In the genomic region with DNA sequence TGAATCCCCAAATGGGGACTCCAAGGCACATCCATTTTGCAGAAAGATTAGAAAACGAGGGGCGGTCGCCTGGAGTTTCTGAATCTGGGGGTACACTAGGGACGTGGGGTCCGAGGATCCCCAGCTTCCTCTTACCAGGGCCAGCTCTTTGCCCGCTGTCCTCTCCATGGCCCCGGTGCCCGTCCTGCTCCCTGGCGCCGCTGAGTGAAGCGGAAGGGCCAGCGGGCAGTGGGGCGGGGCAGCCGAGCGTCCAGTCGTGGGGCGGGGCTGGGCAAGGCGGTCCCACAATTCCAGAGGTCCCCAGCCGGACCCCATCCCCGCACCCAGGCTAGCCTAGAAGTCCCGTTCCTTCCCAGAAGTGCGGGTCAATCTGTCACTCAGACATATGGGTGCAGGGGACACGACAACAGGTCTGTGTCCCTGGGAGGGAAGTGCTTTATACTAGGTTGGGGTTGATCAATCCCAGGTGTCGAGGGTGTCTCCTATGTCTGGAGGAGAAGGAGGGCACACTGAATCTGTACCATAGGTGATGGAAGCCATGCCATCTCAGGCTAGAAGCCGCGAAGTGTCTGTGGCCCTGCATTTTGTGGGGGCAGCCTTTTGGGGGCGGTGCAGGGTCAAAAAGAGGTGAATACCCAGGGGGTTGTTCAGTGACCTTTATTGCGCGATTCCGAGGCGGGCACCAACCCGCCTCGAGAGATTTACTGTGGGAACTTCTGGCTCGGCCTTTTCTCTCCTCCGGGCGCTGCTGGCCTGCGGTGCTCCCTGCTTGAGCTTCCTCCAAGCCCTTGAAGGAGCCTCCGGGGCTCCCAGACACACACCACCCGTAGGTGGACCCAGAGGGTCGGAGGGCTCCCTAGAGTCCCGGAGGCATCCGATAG, we compare ENCODE assay signal across 7 mouse cellular contexts. TPM values are rescaled to one million over a fixed set of nuclear protein-coding genes. Genes with fewer than 3 reads are reported as not detected.
DNase-seq lines count a peak whose midpoint lies in the region; ATAC-seq and TF ChIP-seq lines count a peak whose summit lies in the region.

TSS of gene Rgl3 (minus strand) at position 217 of the 881 bp plus-strand sequence.

- H3K9me3 ChIP-seq in intestine, embryonic 15.5 days = no peaks in the 10 kb centered on the region

- peaks cover 63% of the 10 kb centered on the region for H3K27me3 ChIP-seq in intestine, embryonic 15.5 days (replicated peaks)

- TF ChIP-seq CTCF in olfactory bulb, adult 2 months (IDR thresholded peaks at IDR 0.05; ENCODE audit: insufficient read depth, low read depth, low read length) = no peak

- peak; percentile 67 for ATAC-seq in intestine, embryonic 15.5 days
- ATAC-seq in CD4-positive, CD25-positive, alpha-beta regulatory T cell, adult 4 months = no peak

- H3K4me2 ChIP-seq in intestine, embryonic 15.5 days (replicated peaks) = peak within 1 kb of the TSS; percentile 77

- TF ChIP-seq POLR2A in olfactory bulb, adult 2 months (IDR thresholded peaks at IDR 0.05; ENCODE audit: insufficient read depth, low read depth, low read length) = no peak

- WGBS in intestine, embryonic 15.5 days = 1% methylated on average over 42 of the region's 42 CpGs
- 19% methylated on average over 42 of the region's 42 CpGs for WGBS in olfactory bulb, adult 2 months

- H3K4me3 ChIP-seq in intestine, embryonic 15.5 days (replicated peaks) = peak within 1 kb of the TSS; percentile 40
- H3K4me3 ChIP-seq in olfactory bulb, adult 2 months (ENCODE audit: insufficient read depth, low read depth, low read length) = peak within 1 kb of the TSS; percentile 34

- DNase-seq in adrenal gland, adult 2 months = peak; percentile 91
- peak; percentile 82 for DNase-seq in cerebellum, adult 9-11 months
- DNase-seq in gastrocnemius, postnatal 36 days = peak; percentile 31 to 37
- peak; percentile 77 to 81 for DNase-seq in lung, adult 18-20 months

- H3K27ac ChIP-seq in intestine, embryonic 15.5 days = no peak within 1 kb of the TSS
- H3K27ac ChIP-seq in olfactory bulb, adult 2 months (ENCODE audit: insufficient read depth, low read depth, low read length) = no peak within 1 kb of the TSS

- no peaks in the 10 kb centered on the region for H3K36me3 ChIP-seq in intestine, embryonic 15.5 days

- intact Hi-C loops in gastrocnemius, postnatal 36 days (cut with DNase I) = no loop called here

- peak within 1 kb of the TSS; percentile 47 for H3K9ac ChIP-seq in intestine, embryonic 15.5 days

- peaks cover 24% of the 10 kb centered on the region for H3K4me1 ChIP-seq in intestine, embryonic 15.5 days (replicated peaks)
- H3K4me1 ChIP-seq in olfactory bulb, adult 2 months (ENCODE audit: control insufficient read depth, insufficient read depth, low read length) = peaks cover 27% of the 10 kb centered on the region

RNA-seq across cellular contexts. Expression of gene Rgl3, which starts in this region (rescaled TPM):
- total RNA-seq in adrenal gland, adult 2 months (2021) = 10 to 100 TPM; 14.2 to 46.9 TPM
- polyA plus RNA-seq in adrenal gland, adult 2 months (2012; rRNA removed) = 137 and 177 TPM in 2 replicates
- under 1 TPM; 0.28 to 0.42 TPM for total RNA-seq in gastrocnemius, postnatal 36 days (2021)
- 1.6 and 1.7 TPM in 2 replicates for polyA plus RNA-seq in intestine, embryonic 15.5 days (2015; fragmentation: Nextera tagmentation; extraction: Ambion mirVana)
- not detected in 2 replicates for polyA plus RNA-seq in olfactory bulb, adult 2 months (2012; ENCODE audit: insufficient read depth, insufficient read length, low replicate concordance, missing spikeins)
- not detected for polyA plus RNA-seq in CD4-positive, CD25-positive, alpha-beta regulatory T cell, adult 4 months (2017; shearing (Covaris generic))

Comparison
In these comparisons a context has a peak if more than half of its experiments do, and no peak if none do; other contexts are left out.
1. RNA of gene Rgl3 (total RNA-seq): 14.2 to 46.9 TPM in adrenal gland, adult 2 months; 0.28 to 0.42 TPM in gastrocnemius, postnatal 36 days; every median in the first group is over 10 times any median in the second.
2. RNA of gene Rgl3 (polyA plus RNA-seq): 137 to 177 TPM in adrenal gland, adult 2 months; 1.6 to 1.7 TPM in intestine, embryonic 15.5 days, not detected in olfactory bulb, adult 2 months and not detected in CD4-positive, CD25-positive, alpha-beta regulatory T cell, adult 4 months; every median in the first group is over 10 times any median in the second.
3. Peak in DNase-seq in gastrocnemius, postnatal 36 days; RNA of the gene not detected or under 1 TPM.
4. DNase-seq: peak in every context shown above with its lines; median percentile 91 in adrenal gland, adult 2 months; 82 in cerebellum, adult 9-11 months; 79 in lung, adult 18-20 months; 34 in gastrocnemius, postnatal 36 days.